Mouse (Mus musculus) embryo, embryonic 11.5 days (tissue): ENCODE results near the gene Pitpna.

Experiments
- DNase-seq: peaks from one replicate; pipeline ENCODE4 v3.0.0-alpha.2; 2012; ENCODE audit warnings: low read depth, low spot score

The Pitpna gene

GRCm38 (mm10) chr11:75657841-75658240, 69.9 kb downstream of the Pitpna start:
- no peak for DNase-seq

GRCm38 (mm10) chr11:75658311-75658710, 70.4 kb downstream of the Pitpna start:
- no peak for DNase-seq

GRCm38 (mm10) chr11:75658996-75659750, 71.3 kb downstream of the Pitpna start:
- DNase-seq = no peak

- no peak for DNase-seq
Measured at GRCm38 (mm10) chr11:75660081-75660590, 72.2 kb downstream of the Pitpna start.

GRCm38 (mm10) chr11:75660941-75661800, 73.3 kb downstream of the Pitpna start:
- DNase-seq = no peak

GRCm38 (mm10) chr11:75662131-75662530, 74.2 kb downstream of the Pitpna start:
- DNase-seq = no peak

GRCm38 (mm10) chr11:75666296-75666695, 78.4 kb downstream of the Pitpna start:
- DNase-seq = no peak

GRCm38 (mm10) chr11:75668621-75669020, 80.7 kb downstream of the Pitpna start:
- no peak for DNase-seq

- no peak for DNase-seq
Measured at GRCm38 (mm10) chr11:75669176-75669852, 81.4 kb downstream of the Pitpna start.

- no peak for DNase-seq
Measured at GRCm38 (mm10) chr11:75669853-75670200, 81.9 kb downstream of the Pitpna start.

- DNase-seq = no peak
Measured at GRCm38 (mm10) chr11:75671426-75672180, 83.7 kb downstream of the Pitpna start.

GRCm38 (mm10) chr11:75673411-75673810, 85.5 kb downstream of the Pitpna start:
- DNase-seq = no peak

- no peak for DNase-seq
Measured at GRCm38 (mm10) chr11:75674875-75675274, 87.0 kb downstream of the Pitpna start.

- no peak for DNase-seq
Measured at GRCm38 (mm10) chr11:75677881-75678746, 90.2 kb downstream of the Pitpna start.
